Mouse (Mus musculus) heart, postnatal 36 days (tissue): ENCODE data around the gene Zfp639. TPM values are rescaled to one million over a fixed set of nuclear protein-coding genes. Genes with fewer than 3 reads are reported as not detected.

Experiments
- DNase-seq, 2 experiments: peaks; one replicate each; pipeline ENCODE4 v3.0.0; 2021 to 2022
- intact Hi-C: fragments of 180-260 bp; cut with DNase I; formaldehyde crosslinking; loops from one replicate; pipeline ENCODE4 v1.15.1; 2025
- total RNA-seq, 2 experiments: library from RNA; stranded (reverse); gene quantifications; 2 replicates each; pipeline ENCODE4 v1.2.3; 2021

Gene Zfp639
- total RNA-seq, 2 experiments from 2014 or later: 27.3 to 31.6 TPM

- intact Hi-C loops: no loop called here
- no peak for DNase-seq
Measured at GRCm38 (mm10) chr3:32496711-32497070, 13.4 kb upstream of the Zfp639 start.

GRCm38 (mm10) chr3:32500346-32500745, 9.7 kb upstream of the Zfp639 start:
- intact Hi-C loops: loop anchor here (10.0 kb wide), 1 partner anchor 706 kb away; no protein-coding TSS in a partner anchor

GRCm38 (mm10) chr3:32505841-32506240, 4.2 kb upstream of the Zfp639 start:
- intact Hi-C loops: loop anchor here (5.0 to 10.0 kb wide), 2 partner anchors 44 to 711 kb away; no protein-coding TSS in a partner anchor
- DNase-seq: no peak

More at GRCm38 (mm10) chr3:32500346-32500745, 9.7 kb upstream of the Zfp639 start:
- DNase-seq: no peak

GRCm38 (mm10) chr3:32506366-32507225, 3.5 kb upstream of the Zfp639 start:
- intact Hi-C loops: loop anchor here (5.0 to 10.0 kb wide), 2 partner anchors 44 to 712 kb away; no protein-coding TSS in a partner anchor
- DNase-seq: no peak

GRCm38 (mm10) chr3:32508666-32509324, 1.3 kb upstream of the Zfp639 start:
- intact Hi-C loops: loop anchor here (1.0 to 10.0 kb wide), 5 partner anchors 46 to 714 kb away; partner anchors contain the start of gene Pik3ca

GRCm38 (mm10) chr3:32510375-32511190, 524 bp downstream of the Zfp639 start:
- peak; percentile 97 to 98 for DNase-seq
- intact Hi-C loops: loop anchor here (2.0 kb wide), 1 partner anchor 18 kb away; the partner anchor contains the start of gene Mfn1

More at GRCm38 (mm10) chr3:32508666-32509324, 1.3 kb upstream of the Zfp639 start:
- peak; percentile 66 to 70 for DNase-seq

- DNase-seq: no peak
- intact Hi-C loops: loop anchor here (2.0 kb wide), 1 partner anchor 18 kb away; the partner anchor contains the start of gene Mfn1
Measured at GRCm38 (mm10) chr3:32511191-32511550, 1.1 kb downstream of the Zfp639 start.

- intact Hi-C loops: no loop called here
Measured at GRCm38 (mm10) chr3:32512686-32513284, 2.7 kb downstream of the Zfp639 start.

GRCm38 (mm10) chr3:32513528-32513927, 3.5 kb downstream of the Zfp639 start:
- intact Hi-C loops: no loop called here
- DNase-seq: no peak

More at GRCm38 (mm10) chr3:32512686-32513284, 2.7 kb downstream of the Zfp639 start:
- DNase-seq: no peak

GRCm38 (mm10) chr3:32527181-32527580, 17.1 kb downstream of the Zfp639 start:
- no peak for DNase-seq
- intact Hi-C loops: no loop called here

GRCm38 (mm10) chr3:32529303-32529898, 19.3 kb downstream of the Zfp639 start, which contains the start of gene Mfn1:
TSS of gene Mfn1 (plus strand) at chr3:32529465.
- DNase-seq: peak; percentile 92 to 93
- intact Hi-C loops: loop anchor here (2.0 kb wide), 1 partner anchor 19 kb away; the partner anchor contains the start of gene Zfp639

- intact Hi-C loops: loop anchor here (5.0 kb wide), 1 partner anchor 177 kb away; the partner anchor contains the start of gene Actl6a
- no peak for DNase-seq
Measured at GRCm38 (mm10) chr3:32530041-32530440, 20.0 kb downstream of the Zfp639 start.

- intact Hi-C loops: no loop called here
- no peak for DNase-seq
Measured at GRCm38 (mm10) chr3:32535692-32536091, 25.6 kb downstream of the Zfp639 start.

GRCm38 (mm10) chr3:32537556-32537955, 27.5 kb downstream of the Zfp639 start:
- peak; percentile 60 to 62 for DNase-seq
- intact Hi-C loops: no loop called here

- DNase-seq: no peak
- intact Hi-C loops: no loop called here
Measured at GRCm38 (mm10) chr3:32538091-32538490, 28.0 kb downstream of the Zfp639 start.

- DNase-seq: no peak
- intact Hi-C loops: no loop called here
Measured at GRCm38 (mm10) chr3:32553061-32553460, 43.0 kb downstream of the Zfp639 start.

GRCm38 (mm10) chr3:32563401-32563800, 53.3 kb downstream of the Zfp639 start:
- intact Hi-C loops: no loop called here
- DNase-seq: no peak
